8 mouse cellular contexts compared by ENCODE assay signal in the genomic region with DNA sequence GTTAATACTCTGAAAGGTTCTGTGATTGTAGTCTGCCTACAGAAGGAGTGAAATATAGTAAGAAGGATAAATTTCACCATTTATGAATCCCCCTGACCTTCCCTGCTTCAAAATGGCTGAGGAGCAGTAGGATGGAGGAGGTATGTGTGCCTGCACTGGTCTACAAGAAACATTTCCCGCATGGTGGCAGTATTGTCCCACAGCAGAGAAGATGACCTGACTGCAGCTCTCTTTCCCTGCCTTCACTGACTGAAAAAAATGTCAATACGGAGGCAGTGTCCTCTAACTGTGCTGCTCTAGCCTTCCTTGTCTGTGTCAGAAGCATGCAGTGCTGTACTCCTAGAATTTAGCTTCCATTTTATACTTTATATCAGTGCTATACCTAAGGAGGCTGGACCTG.
DNase-seq lines count a peak whose midpoint lies in the region; ATAC-seq lines count a peak whose summit lies in the region.
"Not testable (repeated sequence)": the region's sequence is repeated elsewhere in the genome, so short reads cannot be mapped to it uniquely, and the experiment has no call there.

No protein-coding gene starts in this region.

- peaks cover 47% of the 10 kb centered on the region for H3K36me3 ChIP-seq in embryonic facial prominence, embryonic 10.5 days (replicated peaks)
- H3K36me3 ChIP-seq in hindbrain, embryonic 15.5 days; neural tube, embryonic 12.5 days: not testable (repeated sequence)
- peaks cover 48% of the 10 kb centered on the region for H3K36me3 ChIP-seq in limb, embryonic 10.5 days

- WGBS in embryonic facial prominence, embryonic 10.5 days = 67% methylated on average over 2 of the region's 2 CpGs
- WGBS in hindbrain, embryonic 15.5 days = 62% methylated on average over 2 of the region's 2 CpGs
- WGBS in limb, embryonic 10.5 days = 74% methylated on average over 2 of the region's 2 CpGs
- 79% methylated on average over 2 of the region's 2 CpGs for WGBS in neural tube, embryonic 12.5 days

- ATAC-seq in hindbrain, embryonic 15.5 days (ENCODE audit: low FRiP score, low read depth) = peak; percentile 80
- ATAC-seq in neural tube, embryonic 12.5 days (ENCODE audit: low FRiP score, low read depth) = 0 out of 2 replicates have a peak, but pooled peaks have one; percentile 53

- H3K27ac ChIP-seq in embryonic facial prominence, embryonic 10.5 days (replicated peaks); neural tube, embryonic 12.5 days: not testable (repeated sequence)
- 0 out of 2 replicates have a peak overlapping the region, but pooled peaks have one; percentile 45 for H3K27ac ChIP-seq in hindbrain, embryonic 15.5 days (replicated peaks)
- H3K27ac ChIP-seq in limb, embryonic 10.5 days = peak overlapping the region; percentile 42; the same call in 1 of the 2 replicates

- not testable (repeated sequence) for H3K4me1 ChIP-seq in embryonic facial prominence, embryonic 10.5 days; hindbrain, embryonic 15.5 days (replicated peaks); limb, embryonic 10.5 days; neural tube, embryonic 12.5 days

- 0 out of 2 replicates have a peak overlapping the region, but pooled peaks have one; percentile 24 for H3K4me2 ChIP-seq in hindbrain, embryonic 15.5 days
- H3K4me2 ChIP-seq in neural tube, embryonic 12.5 days (replicated peaks) = not testable (repeated sequence)

- not testable (repeated sequence) for H3K9me3 ChIP-seq in embryonic facial prominence, embryonic 10.5 days; hindbrain, embryonic 15.5 days; limb, embryonic 10.5 days (replicated peaks); neural tube, embryonic 12.5 days

- not testable (repeated sequence) for H3K27me3 ChIP-seq in embryonic facial prominence, embryonic 10.5 days (replicated peaks; ENCODE audit: low read depth, poor library complexity, severe bottlenecking); hindbrain, embryonic 15.5 days; limb, embryonic 10.5 days (ENCODE audit: low read depth, poor library complexity, severe bottlenecking); neural tube, embryonic 12.5 days (replicated peaks)

- not testable (repeated sequence) for H3K4me3 ChIP-seq in embryonic facial prominence, embryonic 10.5 days; hindbrain, embryonic 15.5 days; limb, embryonic 10.5 days; neural tube, embryonic 12.5 days

- DNase-seq in Muller cell, postnatal 12 days (ENCODE audit: inconsistent ontology term) = peak; percentile 41
- DNase-seq in embryonic facial prominence, embryonic 10.5 days (ENCODE audit: low spot score) = peak; percentile 45
- DNase-seq in gastrocnemius, postnatal 25 days = peak; percentile 81
- DNase-seq in limb, embryonic 10.5 days (ENCODE audit: low spot score) = not testable (repeated sequence)
- peak; percentile 94 for DNase-seq in lung, postnatal 36 days
- DNase-seq in yolk sac, embryonic 10.5 days (ENCODE audit: low spot score) = peak; percentile 37

- H3K9ac ChIP-seq in hindbrain, embryonic 15.5 days; neural tube, embryonic 12.5 days: not testable (repeated sequence)
